Mouse (Mus musculus) stomach, embryonic 14.5 days (tissue): ENCODE results near the gene Trmt10a. TPM values are rescaled to one million over a fixed set of nuclear protein-coding genes. Genes with fewer than 3 reads are reported as not detected.
A peak's percentile ranks its signal among the peaks of the same experiment; 100 is the strongest.

Source experiments
- ATAC-seq: fragments of 200-750 bp; cut with Nextera tagmentation; 2 replicates; pipeline ENCODE4 v1.8.0; 2017; ENCODE audit warnings: low read depth, moderate TSS enrichment; ENCODE audit not compliant: insufficient number of reproducible peaks, insufficient read depth, low FRiP score
- H3K27ac ChIP-seq: fragments of 300-500 bp; sonication (generic); 2 replicates; pipeline ENCODE4 v1.5.1; 2014; ENCODE audit warnings: mild to moderate bottlenecking, low read length, moderate library complexity, mixed read lengths
- H3K27me3 ChIP-seq: fragments of 300-500 bp; sonication (generic); 2 replicates; pipeline ENCODE4 v1.6.1; 2014; ENCODE audit warnings: low read length, control low read depth, mixed read lengths; ENCODE audit not compliant: control insufficient read depth, insufficient read depth
- H3K36me3 ChIP-seq: fragments of 300-500 bp; sonication (generic); 2 replicates; pipeline ENCODE4 v1.6.1; 2014; ENCODE audit warnings: mild to moderate bottlenecking, control low read depth, low read length, moderate library complexity, mixed read lengths; ENCODE audit not compliant: control insufficient read depth, insufficient read depth
- H3K4me1 ChIP-seq: fragments of 300-500 bp; sonication (generic); 2 replicates; pipeline ENCODE4 v1.6.1; 2014; ENCODE audit warnings: low read length, control low read depth, mixed read lengths; ENCODE audit not compliant: control insufficient read depth, insufficient read depth
- H3K4me2 ChIP-seq: fragments of 300-500 bp; sonication (generic); replicated peaks from 2 replicates; pipeline ENCODE4 v1.6.1; 2014; ENCODE audit warnings: low read depth, low read length, control low read depth
- H3K4me3 ChIP-seq: fragments of 300-500 bp; sonication (generic); 2 replicates; pipeline ENCODE4 v1.5.1; 2014; ENCODE audit warnings: low read depth, low read length, control low read depth
- H3K9ac ChIP-seq: fragments of 300-500 bp; sonication (generic); replicated peaks from 2 replicates; pipeline ENCODE4 v1.6.1; 2014; ENCODE audit warnings: low read depth, mild to moderate bottlenecking, control low read depth, low read length, moderate library complexity, mixed read lengths
- H3K9me3 ChIP-seq: fragments of 300-500 bp; sonication (generic); 2 replicates; pipeline ENCODE4 v1.6.1; 2016; ENCODE audit warnings: low read depth, low read length, control low read depth; ENCODE audit not compliant: control insufficient read depth
- WGBS: fragments of 180-500 bp; shearing (Covaris S2); extraction: QIAGEN DNeasy Blood & Tissue Kit; methylation state at CpG from one replicate; pipeline ENCODE4 v1.1.7; 2014; 5-methylcytosine and 5-hydroxymethylcytosine counted together
- polyA plus RNA-seq: library from polyadenylated mRNA; unstranded; fragments of >200 nt; fragmentation: Nextera tagmentation; extraction: Ambion mirVana; gene quantifications from 2 replicates; pipeline ENCODE4 v1.2.1, GENCODE M21; 2014

Trmt10a gene
- 10.2 and 11.1 TPM in 2 replicates for polyA plus RNA-seq

- WGBS, result under 1% methylated on average over 70 of the region's 70 CpGs
- H3K4me1 ChIP-seq, result no peaks in the 10 kb centered on the region
- no peaks in the 10 kb centered on the region for H3K36me3 ChIP-seq
- peak; percentile 98 for ATAC-seq
- H3K9ac ChIP-seq, result peak within 1 kb of the TSS; percentile 57
- no peaks in the 10 kb centered on the region for H3K9me3 ChIP-seq
- peak within 1 kb of the TSS; percentile 80 for H3K4me2 ChIP-seq
- H3K4me3 ChIP-seq, result peak within 1 kb of the TSS; percentile 55
- peak within 1 kb of the TSS; percentile 99 for H3K27ac ChIP-seq
- no peaks in the 10 kb centered on the region for H3K27me3 ChIP-seq
These were observed at the start of gene Trmt10a for GRCm38 (mm10) chr3:138143315-138144059. TSS of gene Trmt10a (plus strand) at chr3:138143448.

- H3K4me3 ChIP-seq, result no peak overlapping the region
- no peaks in the 10 kb centered on the region for H3K4me1 ChIP-seq
- 71% methylated on average over 3 of the region's 3 CpGs for WGBS
- no peaks in the 10 kb centered on the region for H3K9me3 ChIP-seq
- H3K27ac ChIP-seq, result no peak overlapping the region
- no peaks in the 10 kb centered on the region for H3K36me3 ChIP-seq
- H3K9ac ChIP-seq, result no peak overlapping the region
- H3K4me2 ChIP-seq, result no peak overlapping the region
- ATAC-seq, result no peak
- H3K27me3 ChIP-seq, result no peaks in the 10 kb centered on the region
These were observed 47.9 kb upstream of the Trmt10a start for GRCm38 (mm10) chr3:138095301-138095700.

GRCm38 (mm10) chr3:138095718-138096117 lies 47.5 kb upstream of the Trmt10a start:
- ATAC-seq, result no peak
- 74% methylated on average over 10 of the region's 10 CpGs for WGBS
- no peak overlapping the region for H3K27ac ChIP-seq

GRCm38 (mm10) chr3:138096263-138097028 lies 46.8 kb upstream of the Trmt10a start:
- Histone ChIP-seq H3K9ac (no peak overlapping the region), H3K27ac (no peak overlapping the region), H3K9me3 (no peaks in the 10 kb centered on the region), H3K27me3 (no peaks in the 10 kb centered on the region), H3K4me2 (no peak overlapping the region), H3K36me3 (no peaks in the 10 kb centered on the region), H3K4me1 (no peaks in the 10 kb centered on the region), H3K4me3 (no peak overlapping the region)
- 79% methylated on average over 19 of the region's 19 CpGs for WGBS
- ATAC-seq, result no peak

More at GRCm38 (mm10) chr3:138095718-138096117, 47.5 kb upstream of the Trmt10a start:
- Histone ChIP-seq H3K36me3 (no peaks in the 10 kb centered on the region), H3K27me3 (no peaks in the 10 kb centered on the region), H3K9me3 (no peaks in the 10 kb centered on the region), H3K4me1 (no peaks in the 10 kb centered on the region), H3K4me3 (no peak overlapping the region), H3K4me2 (no peak overlapping the region), H3K9ac (no peak overlapping the region)

GRCm38 (mm10) chr3:138097718-138098117 lies 45.5 kb upstream of the Trmt10a start:
- no peak overlapping the region for H3K9ac ChIP-seq
- no peaks in the 10 kb centered on the region for H3K4me1 ChIP-seq
- H3K36me3 ChIP-seq, result no peaks in the 10 kb centered on the region
- no peak overlapping the region for H3K4me2 ChIP-seq
- WGBS, result 57% methylated on average over 1 of the region's 1 CpGs
- no peaks in the 10 kb centered on the region for H3K27me3 ChIP-seq
- ATAC-seq, result 0 out of 2 replicates have a peak, but pooled peaks have one; percentile 23
- no peak overlapping the region for H3K27ac ChIP-seq
- H3K9me3 ChIP-seq, result no peaks in the 10 kb centered on the region
- no peak overlapping the region for H3K4me3 ChIP-seq

GRCm38 (mm10) chr3:138101936-138102335 lies 41.3 kb upstream of the Trmt10a start:
- no peak for ATAC-seq
- 85% methylated on average over 4 of the region's 4 CpGs for WGBS
- Histone ChIP-seq H3K4me2 (no peak overlapping the region), H3K9ac (no peak overlapping the region), H3K4me3 (no peak overlapping the region), H3K9me3 (no peaks in the 10 kb centered on the region), H3K4me1 (no peaks in the 10 kb centered on the region), H3K36me3 (no peaks in the 10 kb centered on the region), H3K27me3 (no peaks in the 10 kb centered on the region), H3K27ac (no peak overlapping the region)

GRCm38 (mm10) chr3:138103690-138104089 lies 39.6 kb upstream of the Trmt10a start:
- Histone ChIP-seq H3K27ac (no peak overlapping the region), H3K27me3 (no peaks in the 10 kb centered on the region), H3K4me3 (no peak overlapping the region), H3K36me3 (no peaks in the 10 kb centered on the region), H3K9ac (no peak overlapping the region), H3K9me3 (no peaks in the 10 kb centered on the region), H3K4me1 (no peaks in the 10 kb centered on the region), H3K4me2 (no peak overlapping the region)
- 90% methylated on average over 4 of the region's 4 CpGs for WGBS
- ATAC-seq, result no peak

- no peak overlapping the region for H3K4me3 ChIP-seq
- H3K9me3 ChIP-seq, result no peaks in the 10 kb centered on the region
- H3K36me3 ChIP-seq, result no peaks in the 10 kb centered on the region
- H3K9ac ChIP-seq, result no peak overlapping the region
- 72% methylated on average over 5 of the region's 5 CpGs for WGBS
- H3K4me2 ChIP-seq, result no peak overlapping the region
- no peaks in the 10 kb centered on the region for H3K27me3 ChIP-seq
- ATAC-seq, result no peak
- no peak overlapping the region for H3K27ac ChIP-seq
- no peaks in the 10 kb centered on the region for H3K4me1 ChIP-seq
These were observed 38.2 kb upstream of the Trmt10a start for GRCm38 (mm10) chr3:138105056-138105455.
